Mouse (Mus musculus) forebrain, embryonic 15.5 days (tissue): Measurements from ENCODE around the gene Polr1a. TPM values are rescaled to one million over a fixed set of nuclear protein-coding genes. Genes with fewer than 3 reads are reported as not detected.

ENCODE experiments used
- ATAC-seq: fragments of 200-750 bp; cut with Nextera tagmentation; replicated peaks from 2 replicates; pipeline ENCODE4 v1.8.0; 2017; ENCODE audit warnings: mild to moderate bottlenecking, moderate TSS enrichment, moderate library complexity
- H3K27ac ChIP-seq: fragments of 300-500 bp; sonication (generic); replicated peaks from 2 replicates; pipeline ENCODE4 v1.5.1; 2015; ENCODE audit warnings: mild to moderate bottlenecking, inconsistent platforms
- H3K27me3 ChIP-seq: fragments of 300-500 bp; sonication (generic); 2 replicates; pipeline ENCODE4 v1.6.1; 2015; ENCODE audit warnings: inconsistent platforms
- H3K36me3 ChIP-seq: fragments of 300-500 bp; sonication (generic); 2 replicates; pipeline ENCODE4 v1.6.1; 2015; ENCODE audit warnings: mild to moderate bottlenecking, inconsistent platforms
- H3K4me1 ChIP-seq: fragments of 300-500 bp; sonication (generic); 2 replicates; pipeline ENCODE4 v1.6.1; 2015; ENCODE audit warnings: inconsistent platforms
- H3K4me2 ChIP-seq: fragments of 300-500 bp; sonication (generic); replicated peaks from 2 replicates; pipeline ENCODE4 v1.6.1; 2015; ENCODE audit warnings: mild to moderate bottlenecking, inconsistent platforms
- H3K4me3 ChIP-seq: fragments of 300-500 bp; sonication (generic); 2 replicates; pipeline ENCODE4 v1.5.1; 2015; ENCODE audit warnings: mild to moderate bottlenecking, inconsistent platforms
- H3K9ac ChIP-seq: fragments of 300-500 bp; sonication (generic); replicated peaks from 2 replicates; pipeline ENCODE4 v1.6.1; 2015; ENCODE audit warnings: mild to moderate bottlenecking, inconsistent platforms
- H3K9me3 ChIP-seq: fragments of 300-500 bp; sonication (generic); 2 replicates; pipeline ENCODE4 v1.6.1; 2016; ENCODE audit warnings: inconsistent platforms
- WGBS: fragments of 180-500 bp; shearing (Covaris S2); methylation state at CpG from one replicate; pipeline ENCODE4 v1.1.7; 2015; ENCODE audit warnings: mixed read lengths; 5-methylcytosine and 5-hydroxymethylcytosine counted together
- polyA plus RNA-seq: library from polyadenylated mRNA; unstranded; fragments of >200 nt; fragmentation: Nextera tagmentation; extraction: Ambion mirVana; gene quantifications from 2 replicates; pipeline ENCODE4 v1.2.1, GENCODE M21; 2015

Polr1a gene
- 18.9 and 19.9 TPM in 2 replicates for polyA plus RNA-seq

DNA sequence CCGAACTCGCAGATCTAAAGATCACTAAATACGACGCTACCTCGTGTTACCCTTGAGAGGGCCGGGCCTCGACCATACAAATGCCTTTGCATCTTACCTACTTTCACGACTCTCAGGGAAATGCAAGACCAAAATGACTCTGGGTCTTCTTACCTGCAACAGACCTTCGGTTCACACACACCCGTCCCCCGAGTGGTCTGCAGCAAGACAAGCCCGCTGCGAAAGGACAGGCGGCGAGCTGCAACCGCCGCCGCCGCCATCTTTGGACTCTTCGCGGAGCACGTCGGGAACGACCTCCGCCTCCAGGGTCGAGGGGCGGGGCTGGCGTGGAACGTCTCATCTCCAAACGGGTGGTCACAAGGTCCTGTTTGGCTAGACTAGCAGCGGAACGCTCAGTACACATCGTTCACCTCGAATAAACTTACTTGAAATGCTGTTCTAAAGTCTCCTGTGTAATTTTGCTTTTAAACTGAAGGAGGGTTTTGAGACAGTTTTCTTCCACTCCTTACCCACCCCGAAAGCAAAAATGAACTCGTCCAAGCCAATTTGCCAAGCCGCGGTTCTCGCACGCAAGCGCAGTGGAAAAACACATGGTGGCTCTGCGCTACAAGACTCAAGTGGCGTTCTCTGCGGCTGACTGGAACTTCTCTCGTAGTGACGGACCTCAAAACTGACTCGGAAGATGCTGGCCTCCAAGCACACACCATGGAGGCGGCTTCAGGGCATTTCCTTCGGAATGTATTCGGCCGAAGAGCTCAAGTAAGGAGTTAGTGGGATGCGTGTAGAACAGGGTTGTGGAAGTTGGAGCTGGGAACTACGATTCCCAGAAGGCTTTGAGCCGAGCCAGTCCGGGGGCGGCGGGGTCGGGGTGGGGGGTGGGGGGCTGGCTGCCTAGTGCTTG is at the start of gene Polr1a, which contains the start of gene Ptcd3:
TSS of gene Polr1a (plus strand) at position 573 of the 901 bp plus-strand sequence.
TSS of gene Ptcd3 (minus strand) at position 270 of the 901 bp plus-strand sequence.
- peak; percentile 95 for ATAC-seq
- H3K27me3 ChIP-seq, result no peaks in the 10 kb centered on the region
- H3K9me3 ChIP-seq, result no peaks in the 10 kb centered on the region
- under 1% methylated on average over 58 of the region's 58 CpGs for WGBS
- H3K36me3 ChIP-seq, result peaks cover 24% of the 10 kb centered on the region
- H3K4me3 ChIP-seq, result peak within 1 kb of the TSS; percentile 77
- H3K4me2 ChIP-seq, result peak within 1 kb of the TSS; percentile 72
- H3K4me1 ChIP-seq, result peaks cover 15% of the 10 kb centered on the region
- peak within 1 kb of the TSS; percentile 64 for H3K9ac ChIP-seq
- peak within 1 kb of the TSS; percentile 80 for H3K27ac ChIP-seq

DNA sequence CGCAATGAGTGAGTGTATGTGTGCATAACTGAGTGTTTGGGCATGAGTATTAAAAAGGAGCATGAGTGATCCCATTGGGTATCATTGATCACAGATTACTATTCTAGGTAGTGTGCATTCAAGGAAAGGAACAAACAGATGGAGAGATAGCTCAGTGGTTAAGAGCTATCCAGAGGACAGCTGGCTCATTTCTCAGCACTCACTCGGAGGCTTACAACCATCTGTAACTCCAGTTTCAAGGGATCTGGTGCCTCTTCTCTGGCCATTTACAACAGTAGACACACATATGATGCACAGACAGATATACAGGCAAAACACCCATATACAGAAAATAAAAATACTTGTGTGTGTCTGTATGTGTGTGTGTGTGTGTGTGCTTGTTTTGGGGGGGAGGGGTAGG is 41.1 kb upstream of the Polr1a start:
- no peaks in the 10 kb centered on the region for H3K4me1 ChIP-seq
- no peak overlapping the region for H3K4me3 ChIP-seq
- ATAC-seq, result no peak
- H3K4me2 ChIP-seq, result no peak overlapping the region
- H3K27ac ChIP-seq, result no peak overlapping the region
- no peaks in the 10 kb centered on the region for H3K27me3 ChIP-seq
- H3K9me3 ChIP-seq, result no peaks in the 10 kb centered on the region
- H3K36me3 ChIP-seq, result peaks cover 82% of the 10 kb centered on the region
- 93% methylated on average over 2 of the region's 2 CpGs for WGBS
- H3K9ac ChIP-seq, result no peak overlapping the region

DNA sequence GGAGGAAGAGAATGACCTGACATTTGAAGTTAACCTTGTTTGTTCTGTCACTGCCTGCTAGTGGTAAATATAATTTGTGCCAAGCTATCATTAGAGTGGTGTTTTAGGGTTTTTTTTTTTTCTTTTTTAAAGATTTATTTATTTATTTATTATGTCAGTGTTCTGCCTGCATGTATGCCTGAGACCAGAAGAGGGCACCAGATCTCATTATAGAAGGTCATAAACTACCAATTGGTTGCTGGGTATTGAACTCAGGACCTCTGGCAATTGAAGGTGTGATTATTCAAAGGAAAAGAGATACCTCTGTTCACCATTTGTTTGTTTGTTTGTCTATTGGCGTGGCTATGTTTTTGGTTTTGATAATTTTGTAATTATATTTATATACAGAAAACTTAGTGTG is 40.0 kb upstream of the Polr1a start:
- H3K27ac ChIP-seq, result no peak overlapping the region
- no peak for ATAC-seq
- 90% methylated on average over 1 of the region's 1 CpGs for WGBS
- H3K36me3 ChIP-seq, result peaks cover 83% of the 10 kb centered on the region
- H3K4me3 ChIP-seq, result no peak overlapping the region
- no peaks in the 10 kb centered on the region for H3K9me3 ChIP-seq
- H3K9ac ChIP-seq, result no peak overlapping the region
- H3K4me1 ChIP-seq, result no peaks in the 10 kb centered on the region
- no peak overlapping the region for H3K4me2 ChIP-seq
- no peaks in the 10 kb centered on the region for H3K27me3 ChIP-seq

DNA sequence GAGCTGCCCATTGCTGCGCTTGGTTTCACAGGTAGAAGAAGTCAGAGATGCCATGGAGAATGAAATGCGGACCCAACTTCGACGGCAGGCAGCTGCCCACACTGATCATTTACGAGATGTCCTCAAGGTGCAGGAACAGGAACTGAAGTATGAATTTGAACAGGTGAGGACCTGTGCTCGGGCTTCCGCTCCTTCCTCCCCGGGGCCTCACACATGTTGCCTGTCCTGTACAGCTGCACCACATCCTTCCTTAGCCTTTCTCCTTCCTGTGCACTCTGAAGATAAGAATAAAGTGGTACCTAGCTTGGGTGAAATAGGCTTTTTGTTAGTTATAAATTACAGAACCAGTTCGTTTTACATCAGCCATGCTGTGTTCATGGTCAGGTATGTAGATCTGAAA is 37.5 kb upstream of the Polr1a start:
- ATAC-seq, result no peak
- no peak overlapping the region for H3K27ac ChIP-seq
- no peaks in the 10 kb centered on the region for H3K4me1 ChIP-seq
- H3K9me3 ChIP-seq, result no peaks in the 10 kb centered on the region
- WGBS, result 97% methylated on average over 9 of the region's 9 CpGs
- no peaks in the 10 kb centered on the region for H3K27me3 ChIP-seq
- no peak overlapping the region for H3K4me2 ChIP-seq
- H3K9ac ChIP-seq, result no peak overlapping the region
- H3K4me3 ChIP-seq, result no peak overlapping the region
- peaks cover 90% of the 10 kb centered on the region for H3K36me3 ChIP-seq

DNA sequence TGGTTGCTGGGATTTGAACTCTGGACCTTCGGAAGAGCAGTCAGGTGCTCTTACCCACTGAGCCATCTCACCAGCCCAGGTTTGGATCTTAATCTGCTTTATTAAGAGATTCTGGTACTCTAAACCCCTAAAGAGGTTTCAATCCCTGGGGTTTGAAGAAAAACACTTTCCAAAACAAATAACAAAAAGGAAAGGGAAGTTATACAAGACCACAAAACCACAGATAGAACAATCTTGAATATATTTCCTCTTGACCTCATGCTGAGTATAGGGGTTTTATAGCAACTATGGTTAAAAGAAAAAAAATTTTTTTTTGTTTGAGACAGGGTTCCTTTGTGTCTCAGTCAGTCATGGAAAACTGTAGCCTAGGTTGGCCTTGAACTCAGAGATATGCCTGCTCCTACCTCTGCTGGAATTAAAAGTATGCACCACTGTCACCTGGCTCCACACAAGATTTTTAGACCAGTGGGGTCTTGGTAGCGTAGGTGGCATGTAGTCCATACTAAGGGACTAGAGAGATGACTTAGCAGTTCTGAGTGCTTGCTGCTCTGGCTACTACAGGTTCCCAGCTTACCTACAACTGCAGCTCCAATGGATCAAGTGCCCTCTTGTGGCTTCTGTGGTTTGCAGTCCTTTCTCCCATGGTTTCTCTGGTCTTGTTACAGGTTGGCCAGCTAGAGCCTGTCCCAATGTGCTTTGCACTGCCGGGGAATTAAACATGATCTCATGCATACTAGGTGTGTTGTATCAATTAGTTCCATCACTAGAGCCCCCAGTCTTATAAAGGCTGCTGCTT is 30.7 kb upstream of the Polr1a start:
- no peak overlapping the region for H3K4me2 ChIP-seq
- H3K27me3 ChIP-seq, result no peaks in the 10 kb centered on the region
- WGBS, result 90% methylated on average over 3 of the region's 3 CpGs
- H3K4me1 ChIP-seq, result no peaks in the 10 kb centered on the region
- H3K4me3 ChIP-seq, result no peak overlapping the region
- no peak for ATAC-seq
- H3K9me3 ChIP-seq, result no peaks in the 10 kb centered on the region
- no peak overlapping the region for H3K27ac ChIP-seq
- H3K9ac ChIP-seq, result no peak overlapping the region
- peaks cover 84% of the 10 kb centered on the region for H3K36me3 ChIP-seq

DNA sequence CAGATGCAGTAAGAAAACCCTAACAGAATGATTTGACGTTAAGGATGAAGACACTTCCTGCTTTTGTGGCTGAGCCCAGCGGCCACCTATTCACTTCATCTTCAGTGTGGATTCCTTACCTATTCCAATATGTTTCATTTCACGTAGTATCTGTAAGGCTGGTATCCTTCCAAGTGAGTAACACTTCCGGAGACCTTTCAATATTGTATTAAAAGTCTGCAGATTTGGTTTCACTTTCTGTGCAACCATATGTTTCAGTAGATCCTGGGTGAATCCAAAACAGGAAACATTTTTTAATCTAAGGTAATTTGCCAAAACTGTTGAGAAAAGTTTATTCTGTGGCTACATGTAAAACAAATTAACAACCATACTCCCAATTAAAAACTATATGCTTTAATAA is 15.6 kb upstream of the Polr1a start:
- ATAC-seq, result no peak
- H3K9ac ChIP-seq, result no peak overlapping the region
- no peaks in the 10 kb centered on the region for H3K9me3 ChIP-seq
- H3K36me3 ChIP-seq, result peaks cover 97% of the 10 kb centered on the region
- H3K4me3 ChIP-seq, result no peak overlapping the region
- no peaks in the 10 kb centered on the region for H3K27me3 ChIP-seq
- WGBS, result 96% methylated on average over 4 of the region's 4 CpGs
- no peaks in the 10 kb centered on the region for H3K4me1 ChIP-seq
- no peak overlapping the region for H3K4me2 ChIP-seq
- H3K27ac ChIP-seq, result no peak overlapping the region

DNA sequence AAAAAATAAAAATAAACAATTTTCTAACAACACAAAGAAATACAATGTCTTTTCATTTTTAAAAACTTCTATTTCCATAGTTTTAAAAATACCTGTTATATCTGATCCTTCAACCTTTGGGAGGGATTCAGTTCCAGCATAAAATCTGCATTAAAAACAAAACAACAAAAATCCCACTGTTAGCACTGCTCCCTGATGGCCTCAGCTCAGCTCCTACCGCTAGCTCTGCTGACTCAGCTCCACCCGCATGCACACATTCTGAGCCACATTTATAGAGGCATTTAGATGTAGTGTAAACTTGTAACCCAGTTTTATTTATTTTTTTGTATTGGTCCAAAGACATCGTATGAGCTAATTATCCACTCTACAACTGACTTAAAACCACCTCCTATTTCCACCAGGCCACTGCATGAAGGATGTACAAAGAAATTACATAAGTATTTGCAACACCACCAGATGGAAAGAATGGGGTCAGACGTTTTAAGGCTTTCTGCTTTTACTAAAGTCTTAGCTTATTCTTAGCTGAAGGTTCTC is 1.1 kb upstream of the Polr1a start:
- ATAC-seq, result no peak
- Histone ChIP-seq H3K4me2 (peak overlapping the region; percentile 72), H3K36me3 (peaks cover 27% of the 10 kb centered on the region), H3K9ac (peak overlapping the region; percentile 64), H3K9me3 (no peaks in the 10 kb centered on the region), H3K27me3 (no peaks in the 10 kb centered on the region), H3K4me3 (peak overlapping the region; percentile 77), H3K4me1 (peaks cover 15% of the 10 kb centered on the region), H3K27ac (no peak overlapping the region)
- 8% methylated on average over 4 of the region's 4 CpGs for WGBS

DNA sequence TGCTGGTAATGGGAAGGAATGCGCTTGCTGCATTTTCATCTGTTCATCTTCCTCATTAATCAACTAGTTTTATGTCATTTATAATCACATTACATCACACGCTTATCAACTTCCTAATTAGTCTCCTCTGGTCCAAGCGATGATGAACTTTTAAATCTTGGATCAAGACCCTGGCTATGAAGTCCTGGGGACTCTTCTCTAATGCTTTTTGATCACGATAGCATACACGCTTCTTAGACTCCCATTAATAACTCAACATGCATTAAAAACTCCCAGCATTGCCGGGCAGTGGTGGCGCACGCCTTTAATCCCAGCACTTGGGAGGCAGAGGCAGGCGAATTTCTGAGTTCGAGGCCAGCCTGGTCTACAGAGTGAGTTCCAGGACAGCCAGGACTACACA is 531 bp downstream of the Polr1a start:
- H3K4me2 ChIP-seq, result peak overlapping the region; percentile 72
- H3K4me1 ChIP-seq, result peaks cover 15% of the 10 kb centered on the region
- ATAC-seq, result peak; percentile 26; the same call in 1 of the 2 replicates
- 35% methylated on average over 10 of the region's 10 CpGs for WGBS
- no peaks in the 10 kb centered on the region for H3K9me3 ChIP-seq
- H3K27ac ChIP-seq, result peak overlapping the region; percentile 80; the same call in 1 of the 2 replicates
- H3K27me3 ChIP-seq, result no peaks in the 10 kb centered on the region
- peaks cover 22% of the 10 kb centered on the region for H3K36me3 ChIP-seq
- H3K9ac ChIP-seq, result peak overlapping the region; percentile 64
- H3K4me3 ChIP-seq, result peak overlapping the region; percentile 77

DNA sequence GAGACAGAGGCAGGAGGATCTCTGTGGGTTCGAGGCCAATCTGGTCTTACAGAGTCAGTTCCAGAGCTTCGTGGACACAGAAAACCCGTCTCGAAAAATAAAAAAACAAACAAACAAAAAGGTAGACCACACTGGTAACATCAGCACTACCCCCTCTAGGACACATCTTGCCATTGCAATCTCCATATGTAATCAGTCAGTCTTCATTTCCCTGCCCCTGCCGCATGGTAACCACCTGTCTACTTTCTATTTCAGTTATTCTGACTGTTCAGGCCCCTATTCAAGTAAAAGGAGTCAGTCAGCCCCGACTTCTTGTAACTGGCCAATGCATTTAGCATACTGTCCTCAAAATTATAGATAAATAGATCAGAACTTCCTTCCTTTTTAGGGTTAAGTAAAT is 987 bp downstream of the Polr1a start:
- peaks cover 15% of the 10 kb centered on the region for H3K4me1 ChIP-seq
- no peak for ATAC-seq
- no peak overlapping the region for H3K27ac ChIP-seq
- H3K9ac ChIP-seq, result no peak overlapping the region
- H3K4me3 ChIP-seq, result peak overlapping the region; percentile 77
- H3K36me3 ChIP-seq, result peaks cover 19% of the 10 kb centered on the region
- no peaks in the 10 kb centered on the region for H3K27me3 ChIP-seq
- peak overlapping the region; percentile 72 for H3K4me2 ChIP-seq
- no peaks in the 10 kb centered on the region for H3K9me3 ChIP-seq
- WGBS, result 75% methylated on average over 6 of the region's 6 CpGs

DNA sequence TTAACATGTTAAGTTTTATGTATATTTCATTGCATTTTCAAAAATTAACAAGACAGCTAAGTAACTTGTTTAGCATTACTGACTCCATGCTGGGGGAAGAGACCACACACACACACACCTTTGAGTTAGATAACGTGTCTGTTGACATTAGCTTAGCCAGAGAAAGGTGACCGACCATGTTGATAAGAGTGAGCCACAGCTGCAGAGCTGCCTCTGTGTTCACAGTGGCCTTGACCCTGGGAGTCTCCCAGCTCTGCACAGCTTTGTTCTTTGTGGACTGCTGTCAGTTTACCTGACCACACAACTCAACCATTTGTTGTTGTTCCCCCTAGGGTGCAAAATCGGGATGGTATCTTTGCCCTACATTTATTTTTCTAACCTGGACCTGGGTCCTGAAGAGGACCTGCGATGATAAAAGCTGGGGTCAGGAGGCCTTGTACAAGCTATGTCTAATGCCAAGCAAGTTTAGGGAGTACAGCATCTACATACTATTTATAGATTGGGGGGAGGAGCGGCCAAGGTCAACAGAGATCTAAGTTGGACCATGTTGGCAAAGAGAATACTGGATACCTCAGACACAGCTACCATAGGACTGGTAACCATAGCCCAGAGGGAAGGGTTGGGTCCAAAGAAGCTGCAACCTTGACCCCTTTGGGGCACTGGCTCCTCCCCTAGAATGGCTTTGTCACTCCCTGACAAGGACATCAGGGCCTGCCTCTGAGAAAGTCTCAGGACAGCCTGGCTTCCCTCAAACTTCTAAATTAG is 3.0 kb downstream of the Polr1a start:
- no peaks in the 10 kb centered on the region for H3K27me3 ChIP-seq
- 92% methylated on average over 5 of the region's 5 CpGs for WGBS
- H3K4me3 ChIP-seq, result no peak overlapping the region
- ATAC-seq, result no peak
- H3K9ac ChIP-seq, result no peak overlapping the region
- H3K4me2 ChIP-seq, result no peak overlapping the region
- peaks cover 15% of the 10 kb centered on the region for H3K4me1 ChIP-seq
- peaks cover 26% of the 10 kb centered on the region for H3K36me3 ChIP-seq
- no peaks in the 10 kb centered on the region for H3K9me3 ChIP-seq
- no peak overlapping the region for H3K27ac ChIP-seq

DNA sequence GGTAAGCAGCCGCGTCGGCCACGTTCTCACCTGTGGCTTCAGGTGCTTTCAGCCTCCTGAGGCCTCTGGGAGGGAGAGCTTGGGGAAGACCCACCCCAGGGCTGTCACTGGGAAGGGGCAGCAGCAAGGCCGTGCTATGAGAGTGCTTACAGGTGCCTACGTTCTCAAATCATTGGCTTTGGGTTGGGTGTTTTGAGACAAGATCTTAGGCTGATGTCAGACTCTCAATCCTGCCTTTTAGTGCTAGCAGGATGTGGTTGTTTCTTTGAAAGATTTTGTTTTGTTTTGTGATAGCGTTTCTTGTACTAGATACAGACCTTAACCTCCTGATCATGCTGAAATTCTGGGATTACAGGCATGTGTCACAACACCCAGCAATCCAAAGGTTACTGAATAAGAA is 11.9 kb downstream of the Polr1a start:
- H3K27ac ChIP-seq, result no peak overlapping the region
- H3K9ac ChIP-seq, result no peak overlapping the region
- no peaks in the 10 kb centered on the region for H3K27me3 ChIP-seq
- no peak overlapping the region for H3K4me2 ChIP-seq
- WGBS, result 96% methylated on average over 7 of the region's 7 CpGs
- no peaks in the 10 kb centered on the region for H3K9me3 ChIP-seq
- H3K36me3 ChIP-seq, result peaks cover 73% of the 10 kb centered on the region
- no peaks in the 10 kb centered on the region for H3K4me1 ChIP-seq
- no peak for ATAC-seq
- H3K4me3 ChIP-seq, result no peak overlapping the region
